Mouse (Mus musculus) brain, embryonic 14.5 days (tissue): ENCODE results near the gene Zfp738. TPM values are rescaled to one million over a fixed set of nuclear protein-coding genes. Genes with fewer than 3 reads are reported as not detected.
"Not testable (repeated sequence)": the region's sequence is repeated elsewhere in the genome, so short reads cannot be mapped to it uniquely, and the experiment has no call there.

ENCODE experiments used
- DNase-seq: peaks from one replicate; pipeline ENCODE4 v3.0.0-alpha.2; 2011; ENCODE audit warnings: low read depth
- CTCF ChIP-seq: fragments of 200-500 bp; IDR thresholded peaks from 2 replicates; pipeline ENCODE4 v1.5.1; 2012; ENCODE audit warnings: inconsistent platforms, mild to moderate bottlenecking, moderate library complexity, borderline replicate concordance; ENCODE audit not compliant: insufficient read depth, insufficient read length; ENCODE audit errors: extremely low read depth
- POLR2A ChIP-seq: fragments of 200-500 bp; IDR thresholded peaks from 2 replicates; pipeline ENCODE4 v1.6.1; 2012; ENCODE audit warnings: mild to moderate bottlenecking, inconsistent platforms, borderline replicate concordance; ENCODE audit not compliant: poor library complexity, insufficient read depth, insufficient read length, severe bottlenecking; ENCODE audit errors: extremely low read depth
- polyA plus RNA-seq: library from polyadenylated mRNA; depleted of rRNA; stranded (reverse); fragments of >200 nt; gene quantifications from 2 replicates; pipeline ENCODE4 v1.2.3, GENCODE M21; 2012; rRNA removed

Zfp738 gene
- 9.9 and 12.2 TPM in 2 replicates for polyA plus RNA-seq

GRCm38 (mm10) chr13:67686971-67687370 lies at the start of gene Zfp738:
Gene Zfp738, minus strand, starts transcription at chr13:67687071.
- no peak for DNase-seq

GRCm38 (mm10) chr13:67734391-67734790 lies 47.5 kb upstream of the Zfp738 start:
- DNase-seq: not testable (repeated sequence)

More at GRCm38 (mm10) chr13:67686971-67687370, at the start of gene Zfp738:
- TF ChIP-seq POLR2A (no peak), CTCF (no peak)

- peak; percentile 14; the same call in 1 of the 2 replicates for TF ChIP-seq CTCF
- DNase-seq: peak; percentile 46
Measured at GRCm38 (mm10) chr13:67729441-67729840, 42.6 kb upstream of the Zfp738 start.

- no peak for TF ChIP-seq CTCF
- TF ChIP-seq POLR2A: 0 out of 2 replicates have a peak, but pooled peaks have one; percentile 15
- peak; percentile 89 for DNase-seq
Measured at GRCm38 (mm10) chr13:67728641-67729318, 41.9 kb upstream of the Zfp738 start, which contains the start of gene Zfp65. Gene Zfp65, minus strand, starts transcription at chr13:67729173.

GRCm38 (mm10) chr13:67728106-67728505 lies 41.2 kb upstream of the Zfp738 start:
- no peak for DNase-seq
- TF ChIP-seq CTCF (no peak), POLR2A (no peak)

- peak; percentile 72 for DNase-seq
Measured at GRCm38 (mm10) chr13:67725331-67725730, 38.5 kb upstream of the Zfp738 start.

- no peak for TF ChIP-seq POLR2A
- no peak for TF ChIP-seq CTCF
- DNase-seq: peak; percentile 98
Measured at GRCm38 (mm10) chr13:67723848-67724479, 37.1 kb upstream of the Zfp738 start.

- not testable (repeated sequence) for DNase-seq
Measured at GRCm38 (mm10) chr13:67683841-67684240, 3.0 kb downstream of the Zfp738 start.

GRCm38 (mm10) chr13:67682959-67683735 lies 3.7 kb downstream of the Zfp738 start:
- peak; percentile 97 for DNase-seq
- peak; percentile 16; the same call in 1 of the 2 replicates for TF ChIP-seq POLR2A

- no peak for TF ChIP-seq POLR2A
- no peak for TF ChIP-seq CTCF
- no peak for DNase-seq
Measured at GRCm38 (mm10) chr13:67674902-67675301, 12.0 kb downstream of the Zfp738 start.

GRCm38 (mm10) chr13:67652496-67652895 lies 34.4 kb downstream of the Zfp738 start:
- TF ChIP-seq CTCF (no peak), POLR2A (no peak)
- no peak for DNase-seq

GRCm38 (mm10) chr13:67637294-67638007 lies 49.4 kb downstream of the Zfp738 start, which contains the start of the genes Gm49345 and Zfp729a:
Gene Gm49345, minus strand, starts transcription at chr13:67637769.
Gene Zfp729a, minus strand, starts transcription at chr13:67637791.
- TF ChIP-seq CTCF (peak; percentile 48; the same call in 1 of the 2 replicates), POLR2A (no peak)
- DNase-seq: peak; percentile 98
